Mouse (Mus musculus) thymus, postnatal 25 days (tissue): Measurements from ENCODE around the gene Amdhd2.
"Not testable (repeated sequence)": the region's sequence is repeated elsewhere in the genome, so short reads cannot be mapped to it uniquely, and the experiment has no call there.

Experiments
- DNase-seq: peaks from one replicate; pipeline ENCODE4 v3.0.0; 2022

Gene Amdhd2

DNA sequence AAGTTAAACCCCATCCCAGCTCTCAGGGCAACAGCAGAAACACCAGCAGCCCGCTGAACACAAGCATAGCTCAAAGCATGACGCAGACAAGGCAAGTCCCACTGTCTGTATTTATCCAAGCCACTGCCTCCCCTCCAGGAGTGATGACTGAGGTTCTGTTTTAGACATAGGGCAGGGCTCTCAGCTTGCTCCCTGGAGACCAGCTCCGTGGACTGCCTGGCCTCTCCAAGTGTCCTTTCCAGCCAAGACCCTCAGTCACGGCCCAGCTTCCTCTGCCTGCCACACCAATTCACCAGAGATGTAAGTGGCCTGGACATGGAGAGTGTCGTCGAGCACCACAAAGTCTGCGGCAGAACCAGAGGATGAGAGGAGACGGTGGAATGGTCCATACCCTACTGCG is 7.8 kb downstream of the Amdhd2 start:
- DNase-seq, result no peak

DNA sequence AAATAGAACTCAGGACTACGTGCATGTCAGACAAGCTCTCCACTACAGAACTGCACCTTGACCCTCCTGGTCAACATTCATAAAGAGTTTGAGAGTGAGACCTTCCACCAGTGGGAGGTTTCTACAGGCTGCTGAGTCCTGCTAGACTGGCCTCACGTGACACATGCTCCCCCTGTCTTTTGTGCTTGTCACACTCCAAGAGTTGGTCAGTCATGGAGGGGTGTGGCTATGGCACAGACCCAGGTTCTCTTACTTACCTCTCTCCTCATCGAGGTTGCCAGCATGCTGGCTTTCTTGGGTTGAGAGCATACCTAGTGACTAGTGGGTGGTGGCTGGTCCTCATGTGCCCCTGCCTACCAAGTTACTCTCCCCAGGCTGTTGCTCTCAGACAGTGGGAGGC is 9.1 kb downstream of the Amdhd2 start:
- DNase-seq, result no peak

DNA sequence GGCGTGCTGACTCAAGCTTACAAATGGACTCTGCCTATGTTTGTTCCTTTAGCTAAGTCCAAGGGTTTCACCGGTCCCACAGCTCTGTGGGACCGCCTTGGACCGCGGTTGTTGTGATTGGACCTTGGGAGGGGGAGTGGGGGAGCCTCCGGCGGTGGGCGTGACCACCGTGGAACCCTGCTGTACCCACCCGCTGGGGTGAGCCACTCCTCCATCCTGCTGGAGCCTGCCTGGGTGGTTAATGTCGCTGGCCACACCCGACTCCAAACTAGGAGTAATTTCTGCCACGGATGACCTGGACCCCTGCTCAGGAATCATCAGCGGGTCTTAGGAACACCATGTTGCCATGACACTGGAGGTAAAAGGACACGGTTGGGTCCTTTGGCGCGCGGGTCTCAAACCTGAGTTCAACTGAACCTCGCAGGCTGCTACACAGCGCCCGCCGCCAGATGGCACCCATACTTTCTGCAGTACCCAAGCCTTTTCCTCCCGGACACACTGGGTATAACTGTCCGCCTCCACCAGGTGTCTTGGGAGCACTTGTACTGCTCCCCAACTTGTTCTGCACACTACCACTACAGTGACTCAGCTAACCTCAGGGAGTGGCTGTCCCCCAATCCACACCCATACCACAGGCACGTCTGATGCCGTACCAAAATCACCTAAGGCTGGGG is 11.5 kb downstream of the Amdhd2 start:
- DNase-seq, result peak; percentile 88

DNA sequence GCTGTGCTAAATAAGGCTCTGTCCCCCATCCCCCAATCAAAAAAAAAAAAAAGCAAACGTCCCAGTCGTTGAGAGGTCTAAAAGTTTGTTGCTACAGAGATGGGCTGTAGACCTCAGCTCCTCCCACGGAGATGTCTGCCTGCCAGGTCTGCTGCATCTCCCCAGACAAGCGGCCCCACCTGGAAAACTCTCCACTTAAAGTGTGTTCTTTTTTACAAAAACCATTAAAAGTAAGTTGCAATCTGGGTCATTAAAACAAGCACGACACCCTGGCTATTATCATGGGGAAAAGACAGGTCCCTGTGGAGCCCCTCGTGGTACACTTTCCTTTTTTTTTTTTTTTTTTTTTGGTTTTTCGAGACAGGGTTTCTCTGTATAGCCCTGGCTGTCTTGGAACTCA is 12.2 kb downstream of the Amdhd2 start:
- DNase-seq, result no peak

DNA sequence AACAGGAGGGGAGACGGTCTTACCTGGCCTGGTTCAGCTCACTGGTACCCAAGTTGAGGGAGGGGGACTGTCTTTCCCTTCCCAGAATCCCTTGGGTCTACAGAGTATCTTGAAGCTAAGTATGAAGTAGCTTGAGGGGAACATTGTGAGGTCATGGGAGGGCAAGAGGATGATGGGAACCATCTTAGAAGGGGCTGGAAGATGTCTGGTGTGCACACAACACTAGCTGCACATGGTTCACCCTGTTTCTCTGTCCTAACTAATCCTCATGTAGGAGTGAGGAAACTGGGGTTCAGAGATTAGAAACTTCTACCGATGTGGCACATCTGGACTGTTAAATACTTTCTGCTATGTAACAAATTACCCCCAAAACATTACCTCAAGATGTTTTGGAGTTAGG is 12.7 kb downstream of the Amdhd2 start, which contains the start of gene Pdpk1:
Gene Pdpk1 (minus strand): TSS at position 101 of the 400 bp plus-strand sequence.
- DNase-seq, result no peak

DNA sequence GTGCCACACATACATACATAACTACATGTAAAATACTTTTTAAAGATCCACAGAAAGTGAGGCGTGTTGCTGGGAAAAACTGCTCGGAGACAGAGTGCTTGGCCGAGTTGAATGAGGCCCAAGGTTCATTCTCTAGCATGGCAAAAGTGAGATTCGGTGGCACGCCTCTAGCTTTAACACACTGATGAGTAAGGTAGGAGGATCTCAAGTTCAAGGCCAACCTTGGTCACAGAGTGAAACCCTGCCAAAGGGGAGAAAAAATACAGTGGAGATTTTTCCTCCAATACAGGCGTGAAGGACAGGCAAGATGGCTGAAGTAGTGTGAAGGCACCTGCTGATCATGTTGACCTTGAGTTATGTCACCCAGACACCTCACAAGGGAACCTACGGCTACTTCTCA is 14.1 kb downstream of the Amdhd2 start:
- no peak for DNase-seq

DNA sequence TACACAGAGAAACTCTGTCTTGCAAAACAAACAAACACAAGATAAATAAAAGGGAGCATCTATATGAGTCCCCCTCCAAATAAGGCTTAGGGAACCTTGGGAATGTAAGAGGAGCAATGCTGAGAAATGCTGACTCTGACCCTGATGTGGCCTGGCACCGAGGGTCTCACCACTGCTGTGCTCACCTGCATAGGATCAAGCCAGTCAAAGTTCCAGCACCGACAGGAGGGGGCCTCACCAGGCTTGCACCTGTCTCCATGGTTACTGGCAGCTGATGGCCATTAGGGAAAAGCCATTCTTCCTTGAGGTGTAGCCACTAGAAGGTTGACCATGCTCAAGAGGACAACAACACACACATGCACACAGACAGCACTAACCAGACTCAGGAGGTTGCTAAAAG is 20.7 kb downstream of the Amdhd2 start:
- DNase-seq, result no peak

DNA sequence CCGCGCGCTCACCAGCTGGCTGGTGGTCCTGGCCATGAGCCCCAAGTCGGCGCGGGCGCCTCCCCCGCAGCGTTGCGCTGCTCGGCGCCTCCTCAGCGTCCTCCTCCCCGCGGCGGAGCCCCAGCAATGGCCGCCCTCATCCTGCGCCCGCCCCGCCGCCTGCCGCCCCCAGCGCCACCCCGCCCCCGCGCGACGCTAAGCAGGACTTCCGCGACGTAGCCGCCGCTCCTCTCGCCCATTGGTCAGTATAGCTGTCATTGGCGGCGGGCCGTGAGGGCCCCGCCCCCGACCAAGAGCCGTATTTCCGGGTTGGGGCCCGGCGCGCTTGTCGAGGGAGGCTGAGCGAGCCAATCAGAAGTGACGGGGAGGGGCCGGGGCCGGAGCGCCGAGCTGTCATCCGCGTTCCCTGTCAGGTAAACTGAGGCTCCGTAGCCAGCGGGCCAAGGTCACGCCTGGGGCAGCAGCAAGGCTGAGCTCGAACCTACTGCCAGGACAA is 22.1 kb downstream of the Amdhd2 start:
- peak; percentile 97 for DNase-seq

DNA sequence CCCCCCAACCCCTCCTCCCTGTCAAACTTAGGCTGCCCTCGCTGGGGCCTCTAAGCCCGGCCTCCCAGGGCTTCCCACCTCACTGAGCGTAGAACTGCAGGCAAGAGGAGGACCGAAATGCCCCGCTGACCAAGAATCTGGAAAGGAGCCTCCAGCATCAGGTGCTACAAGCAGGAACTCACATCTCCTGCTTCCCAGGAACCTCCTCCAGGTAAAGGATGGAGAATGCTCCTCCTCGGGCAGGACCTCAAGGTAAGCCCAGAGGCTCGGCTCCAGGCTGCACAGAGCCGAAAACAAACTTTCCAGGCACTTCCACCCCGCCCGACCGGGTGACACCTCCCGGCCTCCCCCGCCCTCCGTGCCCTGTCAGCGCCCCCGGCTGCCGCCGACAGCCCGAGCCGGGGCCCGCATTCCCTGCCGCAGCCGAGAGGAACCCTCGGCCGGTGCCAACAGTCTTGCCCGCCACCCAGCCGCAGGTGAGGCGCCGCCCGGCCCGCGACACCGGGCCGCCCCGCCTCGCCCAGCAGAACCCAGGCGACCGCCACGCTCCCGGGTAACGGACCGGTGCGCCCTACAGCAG is 22.6 kb downstream of the Amdhd2 start:
- peak; percentile 62 for DNase-seq

DNA sequence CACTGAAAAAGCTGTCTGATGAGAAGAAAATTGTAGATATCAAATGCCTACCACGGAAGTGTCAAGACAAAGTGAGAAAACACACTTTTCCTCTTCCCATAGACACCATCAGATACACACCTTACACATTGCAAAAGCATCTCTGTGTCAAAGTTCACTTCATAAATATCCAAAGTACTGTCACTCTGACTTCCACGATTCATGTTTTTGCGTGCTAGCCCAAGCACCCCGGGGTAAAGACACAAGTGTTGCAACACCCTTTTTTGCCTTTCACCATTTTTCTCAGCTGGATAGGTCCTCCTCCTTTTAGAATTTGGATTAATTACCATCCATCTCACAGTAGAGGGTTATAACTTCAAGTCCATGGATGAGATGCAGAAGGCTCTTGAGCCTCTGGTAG is 23.6 kb downstream of the Amdhd2 start:
- no peak for DNase-seq

DNA sequence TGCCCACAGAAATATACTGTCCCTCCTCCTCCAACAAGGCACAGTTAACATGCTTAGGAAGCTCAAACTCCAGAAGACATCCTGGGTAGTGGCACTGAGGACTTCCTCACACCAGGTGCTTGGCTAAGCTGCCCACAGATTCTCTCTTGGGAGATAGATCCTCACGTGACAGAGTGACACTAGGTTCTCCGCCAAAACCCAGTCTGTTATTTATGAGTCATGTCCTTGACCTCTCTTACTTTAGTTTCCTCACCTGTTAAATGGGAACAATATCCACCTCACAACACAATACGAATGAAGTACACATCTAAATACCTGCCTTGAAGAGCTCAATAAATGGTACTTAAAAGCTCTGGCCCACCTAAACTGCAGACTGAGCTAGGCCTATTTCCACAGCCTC is 24.3 kb downstream of the Amdhd2 start:
- DNase-seq, result no peak

DNA sequence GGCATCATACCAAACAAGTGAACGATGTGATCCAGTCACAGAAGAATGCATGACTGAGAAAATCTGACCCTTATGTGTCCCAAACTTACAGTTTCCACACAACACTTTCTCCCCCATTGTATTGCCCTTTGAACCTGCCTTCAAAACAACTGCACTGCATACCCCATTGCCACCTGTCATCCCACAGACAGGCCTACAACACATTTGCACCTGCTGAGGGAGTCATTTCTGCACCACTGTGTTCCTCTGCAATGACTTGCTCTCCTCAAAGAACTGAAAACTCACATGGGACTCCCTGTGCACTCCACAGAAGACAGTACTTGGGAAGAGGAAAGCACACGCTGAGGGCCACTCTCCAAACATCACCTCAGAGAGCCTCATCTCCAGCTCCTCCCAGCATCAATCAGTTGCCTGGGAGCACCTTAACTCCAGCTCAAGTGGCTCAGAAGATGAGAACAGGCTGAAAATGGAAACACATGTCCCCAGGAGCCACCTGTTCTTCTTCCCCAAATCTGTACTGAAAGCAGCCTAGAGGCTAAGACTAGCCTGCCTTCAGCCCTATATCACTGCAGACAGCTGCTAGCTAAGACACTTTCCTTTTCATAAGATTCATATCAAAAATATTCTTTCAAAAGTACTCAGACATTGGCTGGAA is 26.2 kb downstream of the Amdhd2 start:
- peak; percentile 61 for DNase-seq

DNA sequence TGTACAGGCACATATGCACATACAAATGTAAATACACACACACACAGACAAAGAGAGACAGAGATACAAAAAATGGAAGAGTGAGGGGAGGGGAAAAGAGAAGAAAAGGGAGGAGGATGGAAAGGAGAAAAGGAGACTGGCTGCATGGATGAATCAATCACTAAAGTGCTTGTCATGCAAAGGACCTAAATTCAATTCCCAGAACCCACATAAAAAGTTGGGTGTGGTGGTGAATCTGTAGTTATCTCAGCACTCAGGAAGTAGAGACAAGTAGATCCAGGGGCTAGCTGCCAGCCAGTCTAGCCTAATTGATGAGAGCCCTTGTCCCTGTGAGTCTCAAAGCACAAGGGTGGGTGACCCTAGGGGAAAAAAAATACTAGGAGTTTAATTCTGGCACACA is 29.5 kb downstream of the Amdhd2 start:
- no peak for DNase-seq

DNA sequence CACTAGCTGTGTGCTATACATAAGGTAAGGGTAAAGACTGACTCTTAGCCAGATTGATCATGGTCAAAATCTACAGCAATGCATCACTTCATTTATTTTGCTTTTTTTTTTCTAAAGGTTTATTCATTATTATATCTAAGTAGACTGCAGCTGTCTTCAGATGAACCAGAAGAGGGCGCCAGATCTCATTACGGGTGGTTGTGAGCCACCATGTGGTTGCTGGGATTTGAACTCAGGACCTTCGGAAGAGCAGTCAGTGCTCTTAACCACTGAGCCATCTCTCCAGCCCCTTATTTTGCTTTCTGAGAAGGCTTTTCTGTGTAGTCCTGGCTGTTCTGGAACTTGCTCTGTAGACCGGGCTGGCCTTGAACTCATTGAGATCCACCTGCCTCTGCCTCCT is 30.6 kb downstream of the Amdhd2 start:
- DNase-seq, result peak; percentile 15

DNA sequence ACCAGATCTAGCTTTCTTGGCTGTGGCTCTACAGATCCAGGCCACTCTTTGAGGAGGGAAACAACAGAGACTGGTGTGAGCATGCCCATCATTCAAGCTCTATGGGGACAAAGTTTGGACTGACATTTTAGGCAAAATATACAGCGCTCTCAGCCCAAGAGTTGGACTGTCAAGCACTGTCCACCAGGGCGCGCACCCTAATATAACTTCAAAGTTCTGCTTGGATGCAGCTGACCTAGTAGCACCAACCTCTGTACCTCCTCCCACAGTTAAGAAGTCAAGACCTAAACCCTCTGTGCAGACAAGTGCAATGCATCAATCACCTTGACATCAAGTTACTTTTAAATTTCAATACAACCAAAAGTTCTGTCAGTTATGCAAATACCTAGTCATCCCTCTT is 32.0 kb downstream of the Amdhd2 start:
- no peak for DNase-seq

DNA sequence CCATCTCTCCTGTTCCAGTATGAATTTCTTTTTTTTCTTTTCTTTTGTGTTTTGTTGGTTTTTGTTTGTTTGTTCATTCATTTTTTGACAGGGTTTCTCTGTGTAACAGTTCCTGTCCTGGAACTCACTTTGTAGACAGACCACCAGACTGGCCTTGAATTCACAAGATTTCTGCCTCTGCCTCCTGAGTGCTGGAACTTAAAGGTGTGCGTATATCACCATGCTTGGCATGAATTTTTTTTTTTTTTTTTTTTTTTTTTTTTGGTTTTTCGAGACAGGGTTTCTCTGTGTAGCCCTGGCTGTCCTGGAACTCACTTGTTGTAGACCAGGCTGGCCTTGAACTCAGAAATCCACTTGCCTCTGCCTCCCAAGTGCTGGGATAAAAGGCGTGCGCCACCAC is 34.3 kb downstream of the Amdhd2 start:
- DNase-seq, result not testable (repeated sequence)

DNA sequence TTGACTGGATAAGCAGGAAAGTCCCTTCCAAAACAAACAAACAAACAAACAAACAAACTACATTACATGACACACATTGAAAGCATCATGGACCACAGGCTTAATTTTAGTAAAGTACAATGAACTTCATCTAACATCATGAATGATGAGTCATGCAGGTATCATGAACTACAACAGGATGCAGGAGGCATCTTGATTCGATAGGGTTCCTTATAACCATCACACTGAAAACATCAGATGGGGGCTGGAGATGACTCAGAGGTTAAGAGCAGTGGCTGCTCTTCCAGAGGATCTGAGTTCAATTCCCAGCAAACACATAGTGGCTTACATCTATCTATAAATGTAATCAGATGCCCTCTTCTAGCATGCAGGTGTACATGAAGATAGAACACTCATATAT is 36.0 kb downstream of the Amdhd2 start:
- no peak for DNase-seq

DNA sequence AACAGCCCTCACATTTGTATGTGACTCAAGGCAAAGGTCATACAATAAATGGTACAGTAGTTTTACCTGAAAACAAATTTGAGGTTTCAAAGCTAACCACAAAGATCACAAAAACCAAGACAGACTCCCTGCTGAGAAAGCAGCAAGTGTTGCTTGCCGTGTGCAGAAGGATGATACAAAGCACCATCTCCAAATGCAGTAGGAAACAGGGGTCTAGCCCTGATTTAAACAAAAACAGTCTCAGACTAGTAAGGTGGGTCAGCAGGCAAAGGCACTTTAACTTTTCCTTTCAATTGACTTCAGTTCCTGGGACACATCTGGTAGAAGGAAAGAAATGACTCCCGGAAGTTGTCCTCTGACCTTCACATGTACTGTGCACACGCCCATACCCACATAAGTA is 36.8 kb downstream of the Amdhd2 start:
- DNase-seq, result peak; percentile 13

DNA sequence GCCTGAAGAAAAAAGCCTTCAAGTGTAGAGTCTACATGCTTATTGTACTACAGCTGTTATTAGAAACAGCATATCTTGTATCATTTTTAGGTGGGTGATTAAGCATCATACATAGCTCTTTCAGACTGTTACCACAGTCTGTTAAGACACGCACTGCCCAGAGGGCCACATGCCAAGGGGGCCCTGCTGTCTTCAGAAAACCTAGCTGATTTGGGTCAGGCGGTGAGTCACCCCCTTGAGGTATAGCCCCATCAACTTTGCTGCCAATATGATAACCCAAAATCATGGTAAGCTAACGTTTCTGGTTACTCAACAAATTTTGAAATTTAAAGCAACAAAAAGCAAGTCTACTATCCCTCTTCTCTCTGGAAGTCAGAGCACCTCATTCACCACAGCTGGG is 44.1 kb downstream of the Amdhd2 start:
- no peak for DNase-seq

DNA sequence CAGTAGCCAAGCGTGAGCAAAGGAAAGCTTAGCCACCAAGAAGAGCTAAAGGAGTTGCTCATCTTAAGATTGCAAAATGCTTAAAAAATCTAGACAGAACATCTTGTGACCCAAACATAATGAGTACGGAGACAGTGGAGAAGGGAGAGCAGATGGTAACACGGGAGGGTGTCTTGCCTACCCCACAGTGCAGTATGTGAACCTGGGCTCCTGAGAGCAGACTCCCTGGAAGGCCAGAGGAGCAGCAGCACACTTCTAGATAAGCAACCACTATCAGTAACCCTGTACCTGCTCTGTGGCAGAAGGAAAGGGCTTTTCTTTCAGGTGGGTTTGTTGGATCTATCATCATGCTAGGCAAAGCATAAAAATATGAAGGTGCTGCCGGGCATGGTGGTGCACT is 50.5 kb downstream of the Amdhd2 start:
- DNase-seq, result no peak

DNA sequence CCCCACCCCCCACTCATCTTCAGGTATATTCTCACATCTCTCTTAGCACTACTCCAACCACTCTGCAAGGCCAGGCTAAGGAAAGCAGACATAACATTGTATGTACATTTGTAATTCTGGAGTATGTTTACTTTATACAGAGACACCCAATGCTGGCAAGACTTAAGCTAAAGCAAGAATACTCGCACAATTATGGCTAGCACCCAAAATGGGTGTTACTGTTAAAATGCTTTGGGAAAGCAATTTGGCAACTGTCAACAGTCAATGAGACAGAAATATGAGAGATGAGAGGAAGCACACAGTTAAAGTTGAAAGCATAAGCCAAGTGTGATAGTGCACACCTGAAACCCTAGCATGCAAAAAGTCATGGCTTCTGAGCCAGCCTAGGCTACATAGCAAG is 52.3 kb downstream of the Amdhd2 start:
- no peak for DNase-seq

DNA sequence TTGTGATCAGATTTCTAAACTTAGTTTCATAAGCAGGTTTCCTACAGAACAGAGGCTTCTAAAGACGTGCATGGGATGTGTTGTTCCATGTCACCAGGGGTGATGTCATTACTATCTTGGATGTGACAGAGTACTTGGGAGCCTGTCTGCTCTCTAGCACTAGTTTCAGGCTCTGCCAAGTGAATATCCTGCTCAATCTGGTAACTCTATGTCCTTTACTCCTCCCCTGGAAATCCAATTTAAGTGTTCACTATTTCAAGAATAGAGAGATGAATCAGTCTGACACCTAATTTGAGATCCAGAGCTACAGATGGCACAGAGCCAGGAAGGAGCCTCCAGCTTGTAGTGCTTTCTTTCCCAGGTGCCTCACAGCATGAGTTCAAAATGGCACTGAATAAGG is 54.7 kb downstream of the Amdhd2 start:
- DNase-seq, result no peak
